Mouse (Mus musculus) urinary bladder, postnatal 36 days (tissue): Measurements from ENCODE around the gene Sdc1.

Experiments
- DNase-seq, 2 experiments: peaks; one replicate each; pipeline ENCODE4 v3.0.0; 2022; ENCODE audit warnings: low spot score in 2 of 2, mixed read lengths in 1 of 2

Sdc1 gene

GRCm38 (mm10) chr12:8770946-8771843 lies at the start of gene Sdc1:
TSS of gene Sdc1 (plus strand) at chr12:8771323.
- DNase-seq, result peak; percentile 79 to 85

- no peak for DNase-seq
Observed at GRCm38 (mm10) chr12:8726890-8727289, 44.2 kb upstream of the Sdc1 start.

GRCm38 (mm10) chr12:8728739-8729138 lies 42.4 kb upstream of the Sdc1 start:
- DNase-seq, result no peak

GRCm38 (mm10) chr12:8753654-8754053 lies 17.5 kb upstream of the Sdc1 start:
- DNase-seq, result no peak

- no peak for DNase-seq
Observed at GRCm38 (mm10) chr12:8754116-8754515, 17.0 kb upstream of the Sdc1 start.

- DNase-seq, result no peak
Observed at GRCm38 (mm10) chr12:8758029-8758428, 13.1 kb upstream of the Sdc1 start.

- DNase-seq, result no peak
Observed at GRCm38 (mm10) chr12:8759115-8759514, 12.0 kb upstream of the Sdc1 start.

GRCm38 (mm10) chr12:8759779-8760178 lies 11.3 kb upstream of the Sdc1 start:
- no peak for DNase-seq

- DNase-seq, result no peak
Observed at GRCm38 (mm10) chr12:8760561-8760960, 10.6 kb upstream of the Sdc1 start.

GRCm38 (mm10) chr12:8761058-8761457 lies 10.1 kb upstream of the Sdc1 start:
- no peak for DNase-seq

GRCm38 (mm10) chr12:8762667-8763066 lies 8.5 kb upstream of the Sdc1 start:
- no peak for DNase-seq

GRCm38 (mm10) chr12:8764221-8764930 lies 6.7 kb upstream of the Sdc1 start:
- no peak for DNase-seq

GRCm38 (mm10) chr12:8771844-8772380 lies 789 bp downstream of the Sdc1 start:
- no peak for DNase-seq

GRCm38 (mm10) chr12:8772451-8773143 lies 1.5 kb downstream of the Sdc1 start:
- peak in 1 of 2 experiments; percentile 57 for DNase-seq

- DNase-seq, result no peak
Observed at GRCm38 (mm10) chr12:8773336-8773735, 2.2 kb downstream of the Sdc1 start.

- no peak for DNase-seq
Observed at GRCm38 (mm10) chr12:8774183-8774582, 3.1 kb downstream of the Sdc1 start.

- DNase-seq, result no peak
Observed at GRCm38 (mm10) chr12:8776206-8776605, 5.1 kb downstream of the Sdc1 start.

GRCm38 (mm10) chr12:8776741-8777140 lies 5.6 kb downstream of the Sdc1 start:
- DNase-seq, result no peak

GRCm38 (mm10) chr12:8778106-8778505 lies 7.0 kb downstream of the Sdc1 start:
- DNase-seq, result peak; percentile 74 to 82

- no peak for DNase-seq
Observed at GRCm38 (mm10) chr12:8779851-8780250, 8.7 kb downstream of the Sdc1 start.

- DNase-seq, result no peak
Observed at GRCm38 (mm10) chr12:8781121-8781520, 10.0 kb downstream of the Sdc1 start.
